Mouse (Mus musculus): ENCODE data around the gene Stmn1. TPM values are rescaled to one million over a fixed set of nuclear protein-coding genes. Genes with fewer than 3 reads are reported as not detected.

The Stmn1 gene
- 571 and 612 TPM in 2 replicates for polyA plus RNA-seq (2021; fragmentation: Nextera tagmentation)
- long read RNA-seq, experiment 1, transcript Stmn1-203 (4 exons, 967 nt), result minor isoform, 15 of 408 reads
- long read RNA-seq, experiment 1, transcript Stmn1-201 (5 exons, 1,060 nt), result major isoform, 368 of 408 reads
- long read RNA-seq, experiment 1, partial matches to known transcripts, result 19 of 408 reads
- long read RNA-seq, experiment 1, other reads (novel, unspliced or antisense), result 5 of 408 reads
- long read RNA-seq, experiment 2, transcript Stmn1-201 (5 exons, 1,060 nt), result major isoform, 465 of 604 reads
- long read RNA-seq, experiment 2, transcript Stmn1-203 (4 exons, 967 nt), result minor isoform, 31 of 604 reads
- long read RNA-seq, experiment 2, partial matches to known transcripts, result 99 of 604 reads
- long read RNA-seq, experiment 2, other reads (novel, unspliced or antisense), result 9 of 604 reads

DNA sequence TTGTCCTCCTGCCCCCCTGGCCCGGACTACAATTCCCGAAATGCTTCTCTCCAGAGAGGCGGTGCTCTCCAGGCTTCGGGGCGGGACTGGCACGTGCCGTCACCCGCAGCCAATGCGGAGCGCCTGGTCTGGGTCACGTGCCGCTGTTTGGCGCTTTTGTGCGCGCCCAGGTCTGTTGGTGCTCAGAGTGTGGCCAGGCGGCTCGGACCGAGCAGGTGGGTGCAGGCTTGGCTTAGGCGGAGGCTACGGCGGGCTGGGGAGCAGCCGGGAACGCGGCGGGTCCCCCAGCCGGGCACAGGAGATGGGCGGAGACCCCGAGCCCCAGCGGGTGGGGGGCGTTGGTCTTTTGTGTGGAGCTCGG, at the start of gene Stmn1:
Gene Stmn1, plus strand, starts transcription at position 106 of the 361 bp plus-strand sequence.

DNA sequence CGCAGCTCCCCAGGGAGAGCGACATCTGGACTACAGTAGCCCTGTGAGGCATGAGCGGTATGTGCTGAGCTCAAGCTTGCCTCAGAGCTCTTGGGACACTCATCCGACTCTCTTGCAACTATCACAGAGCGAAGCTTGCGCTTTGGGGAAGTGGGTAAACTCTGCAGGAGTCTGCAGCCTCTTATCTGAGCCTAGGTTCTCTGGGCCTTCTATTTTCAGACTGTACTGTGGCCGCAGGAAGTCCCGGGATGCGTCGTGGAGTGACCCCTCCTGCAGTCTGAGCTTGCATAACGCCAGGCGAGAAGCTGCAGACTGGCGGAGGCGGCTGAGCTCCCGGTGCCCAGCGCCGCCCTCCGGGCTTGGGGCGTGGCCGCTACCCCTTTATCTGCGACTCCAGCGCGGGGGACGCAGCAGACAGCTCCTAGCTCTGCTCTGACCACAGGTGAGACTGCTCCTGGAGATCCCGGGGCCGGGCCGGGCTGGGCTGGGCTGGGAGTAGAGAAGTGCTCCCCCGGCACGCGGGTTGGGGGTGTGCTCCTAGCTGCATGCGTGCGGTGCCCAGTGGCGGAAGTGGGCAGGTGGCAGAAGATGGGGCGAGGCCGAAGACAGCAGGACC, 28.6 kb downstream of the Stmn1 start, which contains the start of gene Paqr7:
Gene Paqr7, plus strand, starts transcription at position 103 of the 616 bp plus-strand sequence.

DNA sequence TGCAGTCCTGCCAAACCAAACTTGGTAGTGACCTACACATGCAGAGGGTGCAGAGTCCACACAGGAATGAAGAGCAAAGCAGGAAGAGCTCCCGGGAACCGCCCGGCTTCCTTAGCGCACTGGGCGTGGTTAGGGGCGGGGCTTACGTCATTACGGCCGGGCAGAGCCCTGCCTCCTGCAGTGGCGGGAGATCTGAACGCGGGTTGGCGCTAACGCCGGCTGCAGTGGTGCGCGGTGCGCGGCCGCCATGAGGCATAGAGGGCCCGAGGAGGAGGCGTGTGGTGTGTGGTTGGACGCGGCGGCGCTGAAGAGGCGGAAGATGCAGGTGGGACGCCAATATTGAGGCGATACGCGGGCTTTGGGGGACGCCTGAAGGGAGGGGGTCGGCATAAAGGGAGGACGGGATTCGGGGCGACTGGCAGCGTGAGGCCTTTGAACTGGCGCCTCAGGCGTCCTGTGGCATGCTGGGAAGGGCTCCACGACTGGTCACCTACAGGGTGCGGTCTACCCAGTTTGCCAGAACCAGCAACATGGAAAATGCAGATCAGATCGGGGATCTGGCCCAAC, 42.8 kb downstream of the Stmn1 start, which contains the start of gene Aunip:
Gene Aunip, plus strand, starts transcription at position 155 of the 567 bp plus-strand sequence.

Other genes with a start within 250 kb of the Stmn1 start
- gene Catsper4, start 240.9 kb upstream of the Stmn1 start, polyA plus RNA-seq (2021; fragmentation: Nextera tagmentation), result not detected in 2 replicates
- 0.21 TPM in 1 of 2 replicates, not detected in the other for gene Cnksr1, start 229.9 kb upstream of the Stmn1 start, polyA plus RNA-seq (2021; fragmentation: Nextera tagmentation)
- gene E130218I03Rik, start 224.7 kb upstream of the Stmn1 start, polyA plus RNA-seq (2021; fragmentation: Nextera tagmentation), result 0.45 and 0.63 TPM in 2 replicates
- 16.6 and 17.3 TPM in 2 replicates for gene Zfp593, start 222.7 kb upstream of the Stmn1 start, polyA plus RNA-seq (2021; fragmentation: Nextera tagmentation)
- not detected in 2 replicates for gene Gm30191, start 221.4 kb upstream of the Stmn1 start, polyA plus RNA-seq (2021; fragmentation: Nextera tagmentation)
- gene Grrp1, start 214.2 kb upstream of the Stmn1 start, polyA plus RNA-seq (2021; fragmentation: Nextera tagmentation), result 5.0 and 6.2 TPM in 2 replicates
- gene Pdik1l, start 180.4 kb upstream of the Stmn1 start, polyA plus RNA-seq (2021; fragmentation: Nextera tagmentation), result 8.8 and 12.5 TPM in 2 replicates
- 0.15 TPM in 1 of 2 replicates, not detected in the other for gene Trim63, start 153.2 kb upstream of the Stmn1 start, polyA plus RNA-seq (2021; fragmentation: Nextera tagmentation)
- 0.53 and 0.59 TPM in 2 replicates for gene Slc30a2, start 125.1 kb upstream of the Stmn1 start, polyA plus RNA-seq (2021; fragmentation: Nextera tagmentation)
- 23.0 and 23.2 TPM in 2 replicates for gene Extl1, start 84.5 kb upstream of the Stmn1 start, polyA plus RNA-seq (2021; fragmentation: Nextera tagmentation)
- gene Pafah2, start 72.0 kb upstream of the Stmn1 start, polyA plus RNA-seq (2021; fragmentation: Nextera tagmentation), result 3.2 and 3.3 TPM in 2 replicates
- gene Paqr7, start 28.4 kb downstream of the Stmn1 start, polyA plus RNA-seq (2021; fragmentation: Nextera tagmentation), result 25.9 and 38.3 TPM in 2 replicates
- 0.09 TPM in 1 of 2 replicates, not detected in the other for gene Aunip, start 42.7 kb downstream of the Stmn1 start, polyA plus RNA-seq (2021; fragmentation: Nextera tagmentation)
- 79.4 and 93.2 TPM in 2 replicates for gene Mtfr1l, start 67.1 kb downstream of the Stmn1 start, polyA plus RNA-seq (2021; fragmentation: Nextera tagmentation)
- 2.4 and 11.4 TPM in 2 replicates for gene Selenon, start 83.8 kb downstream of the Stmn1 start, polyA plus RNA-seq (2021; fragmentation: Nextera tagmentation)
- gene Man1c1, start 236.0 kb downstream of the Stmn1 start, polyA plus RNA-seq (2021; fragmentation: Nextera tagmentation), result 5.3 TPM in 2 replicates

Data from left cerebral cortex, adult 6 months (tissue).